Mouse (Mus musculus): ENCODE results near the gene Ipo9. TPM values are rescaled to one million over a fixed set of nuclear protein-coding genes. Genes with fewer than 3 reads are reported as not detected.

Gene Ipo9
- total RNA-seq, 2 experiments from 2014 or later: 26.0 to 29.0 TPM

- DNase-seq: peak; percentile 77
Measured at GRCm38 (mm10) chr1:135368245-135368644, 62.1 kb downstream of the Ipo9 start.

- no peak for DNase-seq
Measured at GRCm38 (mm10) chr1:135367595-135367994, 62.7 kb downstream of the Ipo9 start.

- DNase-seq: no peak
Measured at GRCm38 (mm10) chr1:135367005-135367404, 63.3 kb downstream of the Ipo9 start.

- DNase-seq: no peak
Measured at GRCm38 (mm10) chr1:135366380-135366779, 63.9 kb downstream of the Ipo9 start.

- DNase-seq: no peak
Measured at GRCm38 (mm10) chr1:135363446-135363845, 66.9 kb downstream of the Ipo9 start.

GRCm38 (mm10) chr1:135362115-135362514 lies 68.2 kb downstream of the Ipo9 start:
- no peak for DNase-seq

GRCm38 (mm10) chr1:135361491-135361890 lies 68.8 kb downstream of the Ipo9 start:
- DNase-seq: no peak

GRCm38 (mm10) chr1:135359071-135359470 lies 71.2 kb downstream of the Ipo9 start:
- DNase-seq: no peak

GRCm38 (mm10) chr1:135351953-135352352 lies 78.3 kb downstream of the Ipo9 start:
- DNase-seq: peak; percentile 58

GRCm38 (mm10) chr1:135347498-135348169 lies 82.7 kb downstream of the Ipo9 start:
- DNase-seq: peak; percentile 62

GRCm38 (mm10) chr1:135346891-135347290 lies 83.4 kb downstream of the Ipo9 start:
- no peak for DNase-seq

GRCm38 (mm10) chr1:135344026-135344425 lies 86.3 kb downstream of the Ipo9 start:
- no peak for DNase-seq

GRCm38 (mm10) chr1:135341947-135342346 lies 88.4 kb downstream of the Ipo9 start:
- no peak for DNase-seq

Small RNA genes lying within 50 kb of the gene (microRNA-seq; reads per million reads assigned to microRNA genes)
- gene Mir1231 (ENCODE audit: borderline replicate concordance in 2 of 2): 0 to 0.26 reads per million in 2 experiments

Other genes starting within 250 kb of the Ipo9 start
- under 1 TPM in 1 of 2 experiments, not detected in 1; 0.18 TPM for gene Elf3, start 171.9 kb downstream of the Ipo9 start, total RNA-seq (2021)
- 10 to 100 TPM; 12.0 to 12.9 TPM for gene Rnpep, start 146.4 kb downstream of the Ipo9 start, total RNA-seq (2021)
- gene Timm17a, start 116.7 kb downstream of the Ipo9 start, total RNA-seq (2021): 100 to 1,000 TPM; 282 to 296 TPM
- 10 to 100 TPM in 1 of 2 experiments, 1 to 10 TPM in 1; 3.0 to 10.9 TPM for gene Lmod1, start 105.7 kb downstream of the Ipo9 start, total RNA-seq (2021)
- 100 to 1,000 TPM; 236 to 261 TPM for gene Shisa4, start 55.3 kb downstream of the Ipo9 start, total RNA-seq (2021)
- 10 to 100 TPM in 1 of 2 experiments, 1 to 10 TPM in 1; 7.9 to 11.1 TPM for gene Nav1, start 176.8 kb upstream of the Ipo9 start, total RNA-seq (2021)